Mouse (Mus musculus): ENCODE results near the gene Raet1e.
"Not testable (repeated sequence)": the region's sequence is repeated elsewhere in the genome, so short reads cannot be mapped to it uniquely, and the experiment has no call there.

Gene Raet1e

GRCm38 (mm10) chr10:22274445-22275057 is 116.2 kb downstream of the Raet1e start:
- no peak for DNase-seq

- not testable (repeated sequence) for DNase-seq
These were observed 120.1 kb downstream of the Raet1e start for GRCm38 (mm10) chr10:22278468-22278867.

GRCm38 (mm10) chr10:22282816-22283215 is 124.4 kb downstream of the Raet1e start:
- no peak for DNase-seq

DNA sequence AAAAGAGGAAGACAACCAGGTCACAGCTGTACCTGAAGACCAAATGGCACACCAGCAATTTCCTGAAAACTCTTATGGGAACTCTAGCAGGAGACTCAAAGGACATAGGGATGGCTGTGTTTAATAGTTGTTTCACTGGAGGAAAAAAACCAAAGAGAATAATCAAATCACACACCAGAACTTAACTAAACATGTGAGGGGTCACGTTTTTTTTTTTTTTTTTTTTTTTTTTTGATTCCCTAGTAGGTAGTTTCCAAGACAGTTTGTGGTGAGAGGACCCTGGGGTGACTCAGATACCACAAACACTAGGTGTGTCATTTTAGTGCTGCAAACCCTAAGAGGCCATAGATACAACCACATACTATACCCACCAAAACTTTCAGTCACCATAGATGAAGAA is 137.3 kb downstream of the Raet1e start:
- DNase-seq, result no peak

DNA sequence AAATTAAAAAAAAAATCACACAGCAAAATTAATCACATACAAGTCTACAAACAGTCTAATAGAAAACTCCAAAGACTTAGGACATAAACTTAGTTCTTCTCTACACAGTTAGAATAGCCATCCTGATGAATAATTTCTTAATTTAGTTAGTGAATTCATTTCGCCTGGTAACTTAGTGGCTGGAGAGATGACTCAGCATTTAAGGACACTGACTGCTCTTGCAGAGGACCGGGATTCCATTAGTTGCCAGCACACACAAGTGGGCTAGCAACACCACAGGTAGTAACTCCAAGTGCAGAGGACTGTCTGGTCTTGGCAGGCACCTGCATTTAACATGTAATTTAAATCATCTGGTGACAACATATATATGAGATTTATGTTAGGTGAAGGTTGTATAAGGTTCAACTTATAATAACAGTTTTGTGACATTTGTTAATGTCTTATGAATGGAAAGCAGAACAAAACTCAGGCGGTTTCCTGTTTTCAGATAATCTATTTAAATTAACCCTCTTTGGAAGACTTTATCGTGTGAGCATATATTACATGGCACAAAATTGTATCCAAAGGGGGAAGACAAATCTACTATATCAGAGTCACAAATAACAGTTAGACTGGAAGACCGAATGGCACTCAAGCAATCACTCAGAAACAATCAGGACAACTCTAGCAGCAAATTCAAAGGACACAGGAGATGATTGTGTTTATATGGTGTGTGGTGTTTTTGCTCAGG is 138.8 kb downstream of the Raet1e start:
- DNase-seq, result no peak

GRCm38 (mm10) chr10:22297766-22298461 is 139.5 kb downstream of the Raet1e start:
- DNase-seq, result no peak

DNA sequence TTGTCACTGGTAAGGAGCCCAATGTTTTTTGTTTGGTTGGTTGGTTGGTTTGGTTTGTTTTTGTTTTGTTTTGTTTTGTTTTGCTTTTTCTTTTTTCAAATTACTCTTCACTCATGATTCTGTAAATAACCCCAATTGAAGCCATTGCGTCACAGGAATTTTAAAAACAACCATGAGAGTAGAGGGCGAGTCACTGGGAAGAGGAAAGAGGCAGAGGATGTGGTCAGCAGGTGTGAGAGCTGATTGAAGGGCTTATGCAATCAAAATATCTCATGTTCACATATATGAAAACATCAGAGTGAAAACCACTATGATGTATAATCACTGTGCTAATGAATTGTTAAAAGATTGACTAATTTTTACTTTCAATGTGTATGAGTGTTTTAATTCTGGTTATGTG is 141.0 kb downstream of the Raet1e start:
- DNase-seq, result no peak

GRCm38 (mm10) chr10:22301641-22302040 is 143.3 kb downstream of the Raet1e start:
- DNase-seq, result no peak

DNA sequence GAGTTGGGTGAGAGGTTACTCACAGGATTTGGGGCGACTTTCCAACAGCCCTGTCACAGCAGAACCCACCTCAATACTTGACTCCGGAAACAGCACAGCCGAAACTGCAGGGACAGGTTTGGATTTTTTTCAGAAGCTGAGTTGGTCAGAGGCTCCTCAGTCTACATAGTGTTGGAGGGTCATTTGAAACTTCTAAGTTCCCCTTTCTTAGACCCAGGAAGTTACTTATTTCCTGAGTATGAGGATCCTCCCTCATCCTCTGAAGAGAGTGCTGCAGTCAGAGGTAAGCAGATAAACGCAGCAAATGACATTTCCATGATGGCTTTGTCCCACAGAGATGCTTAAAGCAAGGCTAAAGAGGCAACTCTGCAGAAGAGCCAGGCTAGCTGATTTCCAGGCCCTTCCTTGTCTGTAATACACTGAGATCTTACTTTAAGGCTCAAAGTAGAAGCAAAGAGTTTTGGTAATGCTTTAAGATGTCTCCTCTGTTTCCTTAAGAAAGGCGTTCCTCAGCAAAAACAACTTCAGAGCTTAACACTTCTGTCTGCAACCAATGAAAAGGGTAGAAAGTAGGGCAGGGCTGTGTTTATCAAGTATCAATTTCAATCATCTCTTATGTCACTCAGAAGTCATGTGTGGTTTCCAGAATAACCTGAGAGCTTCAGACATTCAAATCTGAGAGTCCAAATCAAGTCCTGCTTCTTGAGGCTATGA is 144.1 kb downstream of the Raet1e start:
- no peak for DNase-seq

- no peak for DNase-seq
These were observed 145.4 kb downstream of the Raet1e start for GRCm38 (mm10) chr10:22303736-22304135.

- no peak for DNase-seq
These were observed 147.4 kb downstream of the Raet1e start for GRCm38 (mm10) chr10:22305801-22306200.

- no peak for DNase-seq
These were observed 148.1 kb downstream of the Raet1e start for GRCm38 (mm10) chr10:22306452-22306851.

GRCm38 (mm10) chr10:22308221-22308620 is 149.9 kb downstream of the Raet1e start:
- no peak for DNase-seq

GRCm38 (mm10) chr10:22322858-22323257 is 164.5 kb downstream of the Raet1e start:
- DNase-seq, result no peak

GRCm38 (mm10) chr10:22345721-22346120 is 187.4 kb downstream of the Raet1e start:
- not testable (repeated sequence) for DNase-seq

DNA sequence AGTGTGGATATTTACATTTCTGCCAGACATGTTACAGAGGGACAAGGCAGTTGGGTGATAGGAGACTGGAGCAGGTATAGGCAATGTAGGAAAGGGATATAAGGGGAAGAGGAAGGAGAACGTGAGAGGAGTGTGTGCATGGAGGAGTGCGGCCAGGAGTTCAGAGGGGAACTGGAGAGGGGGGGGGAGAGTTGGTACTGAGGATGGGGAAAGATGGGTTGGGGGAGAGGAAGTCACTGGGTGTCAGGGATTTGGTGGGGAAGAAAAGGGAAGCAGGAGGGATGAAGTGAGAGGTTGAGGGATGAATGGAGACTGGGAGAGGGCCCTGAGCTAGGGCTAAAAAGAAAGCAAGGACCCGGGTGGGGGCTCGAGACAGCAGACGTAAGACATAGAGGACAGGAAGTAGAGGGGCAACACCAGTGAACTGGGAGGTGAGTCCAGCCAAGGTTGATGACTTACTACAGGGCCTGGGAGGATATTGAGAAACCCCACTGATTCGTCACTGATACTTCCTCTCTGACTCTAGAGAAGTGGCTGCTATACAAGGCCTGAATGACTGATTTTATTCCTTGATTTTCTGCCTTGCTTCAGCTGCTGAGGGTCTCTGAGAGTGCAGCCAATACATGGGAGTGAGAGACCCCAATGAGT is 195.3 kb downstream of the Raet1e start:
- DNase-seq, result not testable (repeated sequence)

GRCm38 (mm10) chr10:22354196-22354574 is 195.8 kb downstream of the Raet1e start:
- DNase-seq, result not testable (repeated sequence)

DNA sequence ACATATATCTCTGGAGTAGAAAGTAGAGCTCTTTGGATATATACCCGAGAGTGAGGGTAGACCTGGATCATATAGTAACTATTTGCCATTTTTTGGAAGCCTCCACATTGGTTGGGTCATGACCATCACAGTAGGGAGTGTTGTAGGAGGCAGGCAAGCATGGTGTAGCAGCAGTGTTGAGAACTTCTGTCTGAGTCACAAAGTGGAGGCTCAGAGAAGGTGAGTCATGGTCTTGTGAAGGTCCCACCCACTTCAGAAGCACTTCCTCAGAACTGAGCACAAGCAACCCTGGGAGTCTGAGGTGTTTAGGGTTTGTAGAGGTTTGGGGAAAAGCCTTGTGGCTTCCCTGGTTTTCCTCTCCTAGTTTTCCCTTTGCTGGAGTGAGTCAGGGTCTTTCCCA is 199.0 kb downstream of the Raet1e start:
- DNase-seq, result not testable (repeated sequence)

GRCm38 (mm10) chr10:22360252-22360651 is 201.9 kb downstream of the Raet1e start, which contains the start of gene Raet1d:
Raet1d (plus strand) TSS chr10:22360552.
- not testable (repeated sequence) for DNase-seq

- not testable (repeated sequence) for DNase-seq
These were observed 202.6 kb downstream of the Raet1e start for GRCm38 (mm10) chr10:22360957-22361356.

DNA sequence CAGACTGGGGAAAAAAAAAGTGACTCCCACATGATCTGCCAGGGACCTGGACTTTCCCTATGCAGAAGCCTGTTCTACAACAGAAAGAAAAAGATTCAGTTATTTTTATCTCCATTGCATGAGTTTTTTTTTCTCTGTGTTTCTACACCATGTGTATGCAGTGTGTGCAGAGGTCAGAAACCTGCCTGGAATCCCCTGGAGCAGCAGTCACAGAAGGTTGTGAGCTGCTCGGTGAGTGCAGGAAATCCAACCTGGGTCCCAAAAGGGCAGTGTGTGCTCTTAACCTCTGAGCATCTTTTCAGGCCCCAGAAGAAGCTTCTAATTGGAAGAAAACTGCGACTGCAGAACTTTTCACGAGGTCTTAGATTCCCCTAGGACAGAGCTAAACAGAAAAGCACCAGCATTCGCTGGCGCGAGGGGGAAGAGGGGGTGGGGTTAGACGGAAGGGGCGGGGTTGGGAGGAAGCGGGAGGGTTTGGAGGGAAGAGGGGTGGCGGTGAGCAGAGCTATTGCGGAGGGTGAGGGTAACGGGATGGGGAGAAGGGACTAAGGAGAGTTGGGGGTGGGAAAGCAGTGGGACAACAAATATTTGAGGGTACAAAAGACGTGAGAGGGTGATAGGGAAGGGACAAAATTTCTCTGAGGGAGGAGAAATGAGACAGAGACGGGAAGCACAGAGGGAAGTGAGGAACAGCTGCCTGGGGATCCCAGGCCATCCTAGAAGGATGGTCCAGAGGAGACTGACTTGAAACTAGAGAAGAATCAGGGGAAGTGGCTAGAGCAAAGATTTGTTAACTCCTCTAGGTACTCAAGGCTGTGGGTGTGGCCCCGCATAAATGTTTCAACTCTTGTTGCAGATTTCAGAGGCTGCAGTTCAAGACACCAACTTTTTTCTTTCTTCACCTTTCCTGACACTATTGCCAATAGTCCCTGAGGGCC is 203.3 kb downstream of the Raet1e start:
- DNase-seq, result not testable (repeated sequence)
